Mouse (Mus musculus): ENCODE measurements around the gene Fam129b.

Fam129b gene

DNA sequence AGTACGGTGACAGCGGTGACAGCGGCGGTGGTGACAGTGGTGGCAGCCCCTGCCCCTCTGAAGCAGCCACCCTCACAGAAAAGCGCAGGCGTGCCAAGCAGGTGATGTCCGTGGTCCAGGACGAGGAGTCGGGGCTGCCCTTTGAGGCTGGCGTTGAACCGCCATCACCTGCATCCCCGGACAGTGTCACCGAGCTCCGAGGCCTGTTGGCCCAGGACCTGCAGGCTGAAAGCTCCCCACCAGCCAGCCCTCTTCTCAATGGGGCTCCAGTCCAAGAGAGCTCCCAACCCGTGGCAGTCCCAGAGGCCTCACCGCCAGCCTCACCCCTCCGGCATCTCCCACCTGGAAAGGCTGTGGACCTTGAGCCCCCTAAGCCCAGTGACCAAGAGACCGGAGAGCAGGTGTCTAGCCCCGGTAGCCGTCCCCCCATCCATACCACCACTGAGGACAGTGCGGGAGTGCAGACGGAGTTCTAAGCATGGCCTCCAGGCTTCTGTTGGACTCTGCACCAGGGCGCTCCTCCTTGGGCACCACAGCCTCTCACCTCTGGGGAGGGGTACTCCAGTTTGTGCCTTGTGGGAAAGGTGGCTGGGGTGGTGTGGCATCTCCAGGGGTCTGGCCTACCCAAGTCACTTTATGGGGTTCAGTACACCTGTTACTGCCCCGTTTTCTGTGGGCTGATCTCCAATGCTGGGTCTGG lies 47.8 kb downstream of the Fam129b start:
- no peak for DNase-seq (ENCODE audit: low read depth, low spot score)

DNA sequence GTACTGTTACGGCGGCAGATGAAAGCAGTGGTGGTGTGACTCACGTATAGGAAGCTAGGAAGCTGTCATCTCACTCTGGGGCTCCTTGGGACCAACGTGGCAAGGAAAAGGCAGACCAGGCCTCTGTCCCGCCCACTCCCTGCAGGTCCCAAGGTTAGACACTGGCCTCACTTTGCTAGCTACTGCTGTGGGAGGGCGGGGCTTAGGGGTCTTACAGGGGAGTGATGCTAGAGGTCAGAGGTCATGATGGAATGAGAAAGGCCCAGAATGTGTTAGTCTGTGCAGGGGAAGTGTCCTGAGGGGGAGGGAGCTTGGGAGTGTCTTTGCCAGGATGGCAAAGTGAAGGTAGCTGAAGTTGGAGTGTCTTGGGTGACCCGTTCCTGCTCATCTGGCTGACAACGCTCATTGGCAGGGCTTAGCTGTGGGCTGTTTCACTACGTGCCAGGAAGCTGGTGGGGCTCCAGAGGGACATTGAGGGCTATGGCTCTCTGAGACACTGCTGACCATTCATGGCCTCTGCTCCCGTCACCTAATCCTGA lies 48.5 kb downstream of the Fam129b start:
- DNase-seq (ENCODE audit: low read depth, low spot score), result no peak

DNA sequence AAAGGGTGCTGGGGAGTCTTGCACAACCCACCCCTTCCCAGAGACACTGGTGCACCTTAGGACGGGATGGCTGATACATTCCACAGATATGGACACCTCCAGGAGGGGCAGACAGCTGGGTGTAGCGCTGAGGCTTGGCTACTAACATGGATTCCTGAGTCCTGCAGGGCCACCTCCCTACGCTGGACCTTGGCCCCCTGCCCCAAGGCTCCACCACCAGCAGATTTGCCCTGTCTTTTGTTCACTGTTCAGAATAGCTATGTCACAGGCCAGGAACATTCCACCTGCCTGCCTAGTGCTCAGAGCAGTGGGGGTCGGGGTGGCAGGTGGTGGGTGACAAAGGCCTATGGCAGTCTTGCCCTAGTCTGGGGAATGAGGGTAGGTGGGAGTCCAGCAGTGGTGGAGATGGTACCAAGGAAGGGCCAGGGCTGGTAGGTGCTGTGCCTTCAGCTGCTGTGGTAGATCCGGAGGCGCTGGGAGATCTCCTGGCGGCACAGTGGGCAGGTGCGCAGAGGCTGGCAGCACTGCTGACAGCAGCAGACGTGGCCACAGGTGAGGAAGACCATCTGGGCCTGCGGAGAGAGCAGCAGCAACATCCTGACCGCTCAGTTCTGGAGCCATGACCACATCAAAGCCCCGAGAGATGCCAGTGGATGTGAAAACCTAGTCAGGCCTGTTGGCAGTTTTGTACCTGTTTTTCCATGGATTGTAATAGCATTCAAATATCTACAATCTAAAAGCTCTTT lies 50.6 kb downstream of the Fam129b start:
- DNase-seq (ENCODE audit: low read depth, low spot score), result no peak

DNA sequence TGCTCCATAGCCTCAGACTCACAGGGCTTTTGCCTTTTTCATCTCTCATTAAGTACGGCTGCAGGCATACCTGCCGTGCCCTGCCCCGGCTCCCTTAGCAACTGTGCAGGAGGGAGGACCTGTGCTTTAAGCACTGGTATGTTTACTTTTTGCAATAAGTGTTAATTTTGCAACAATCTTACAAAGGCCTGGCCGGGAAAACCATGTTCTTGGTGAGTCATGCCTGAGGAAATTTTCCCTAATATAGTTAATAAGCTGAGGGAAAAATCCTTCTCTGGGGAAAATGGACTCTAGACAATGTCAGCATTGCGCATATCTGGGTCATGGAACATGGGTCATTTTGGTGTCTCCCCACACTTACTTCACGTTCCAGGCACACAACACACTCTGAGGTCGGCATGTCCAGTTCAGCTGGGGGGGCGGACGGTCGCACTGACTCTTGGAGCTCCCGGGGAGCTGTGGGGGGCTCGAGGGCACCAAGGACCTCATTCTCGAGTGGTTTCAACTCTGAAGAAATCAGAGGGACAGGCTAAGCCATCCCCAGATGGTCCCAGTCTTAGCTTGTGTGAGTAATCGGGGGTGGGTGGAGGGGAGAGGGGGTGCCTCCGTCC lies 51.8 kb downstream of the Fam129b start:
- no peak for DNase-seq (ENCODE audit: low read depth, low spot score)

DNA sequence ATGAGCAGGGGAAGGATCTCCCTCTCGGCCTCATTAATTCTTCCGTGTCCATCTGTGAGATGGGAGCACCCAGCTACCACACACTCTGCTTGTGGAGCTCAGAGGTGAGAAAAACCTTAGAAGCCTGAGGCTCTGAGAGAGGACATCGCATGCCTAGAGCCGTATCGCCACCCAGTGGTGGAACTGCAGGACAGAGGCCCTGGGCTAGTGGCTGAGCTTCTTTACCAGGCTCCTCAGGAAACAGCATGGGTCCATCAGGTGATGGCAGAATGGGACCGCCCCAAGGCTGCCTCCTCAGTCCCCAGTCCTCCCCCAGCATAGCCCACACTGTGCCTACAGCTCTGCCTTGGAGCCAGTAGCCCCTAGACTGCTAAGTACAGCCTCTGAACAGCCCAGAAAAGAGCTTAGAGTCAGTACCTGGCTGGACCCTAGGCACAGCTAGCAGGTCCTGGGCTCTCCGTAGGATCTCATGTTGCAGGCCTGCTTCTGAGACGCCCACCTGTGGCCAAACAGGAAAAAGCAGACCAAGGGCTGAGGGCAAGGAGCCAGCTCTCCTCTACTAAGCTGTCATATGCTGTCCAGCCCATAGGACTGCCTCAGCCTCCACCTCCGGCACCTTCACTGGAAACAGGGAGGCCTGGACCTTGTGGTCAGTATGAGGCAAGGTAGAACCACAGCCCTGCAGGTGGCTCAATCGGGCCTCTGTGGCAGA lies 52.5 kb downstream of the Fam129b start:
- peak; percentile 65 for DNase-seq (ENCODE audit: low read depth, low spot score)

DNA sequence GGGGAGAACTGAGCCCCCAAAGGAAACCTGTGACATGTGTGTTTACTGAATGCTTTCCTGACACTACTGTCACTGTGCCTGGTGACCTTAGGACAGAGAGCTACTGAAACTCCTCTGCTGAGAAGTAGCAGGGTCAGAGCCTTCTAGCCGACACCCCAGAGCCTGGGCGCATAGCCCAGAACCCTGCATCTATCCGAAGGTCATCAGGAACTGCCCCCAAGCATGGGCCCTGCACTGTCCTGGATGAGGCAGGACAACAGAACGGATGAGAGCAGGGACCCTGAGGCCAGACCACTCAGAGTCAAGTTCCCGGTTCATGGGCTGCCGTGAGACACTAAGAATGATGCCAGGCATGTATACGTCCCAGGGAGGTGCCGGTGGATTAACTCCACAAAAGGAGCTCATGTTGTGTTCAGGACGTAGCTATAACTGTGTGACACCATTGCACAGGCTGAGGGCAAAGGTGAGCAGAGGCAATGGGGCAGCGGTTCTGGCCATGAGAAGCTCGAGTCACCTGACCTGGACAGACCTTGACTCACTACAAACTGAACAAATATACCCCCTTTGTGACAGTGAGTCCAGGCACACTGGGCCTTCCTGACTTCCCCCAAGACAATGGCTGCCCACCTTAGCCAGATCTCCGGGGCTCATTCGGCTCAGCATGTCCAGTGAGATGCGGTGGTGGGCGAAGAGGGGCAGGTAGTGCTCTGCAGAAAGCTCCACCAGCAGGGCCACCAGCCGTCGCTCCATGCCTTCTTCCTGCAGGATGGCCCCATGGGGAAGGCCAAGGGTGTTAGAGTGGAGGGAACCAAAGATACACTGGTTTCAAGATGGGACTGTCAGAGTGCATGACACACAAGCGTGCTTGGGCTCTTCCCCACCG lies 53.3 kb downstream of the Fam129b start:
- no peak for DNase-seq (ENCODE audit: low read depth, low spot score)

DNA sequence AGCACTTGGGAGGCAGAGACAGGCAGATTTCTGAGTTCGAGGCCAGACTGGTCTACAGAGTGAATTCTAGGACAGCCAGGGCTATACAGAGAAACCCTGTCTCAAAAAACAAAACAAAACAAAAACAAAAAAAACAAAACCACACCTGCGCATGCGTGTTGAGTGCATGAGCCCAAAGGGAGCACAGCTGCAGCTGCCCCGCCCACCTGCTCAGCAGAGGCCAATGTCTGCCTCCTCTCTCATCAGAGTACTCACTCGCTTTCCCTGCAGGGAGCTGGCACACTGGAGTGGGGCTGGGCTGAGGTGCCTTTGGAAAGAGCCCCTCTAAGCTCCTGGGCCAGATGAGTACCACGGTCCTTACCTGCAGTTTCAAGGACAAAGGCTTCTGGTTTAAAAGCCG lies 55.8 kb downstream of the Fam129b start:
- peak; percentile 79 for DNase-seq (ENCODE audit: low read depth, low spot score)

DNA sequence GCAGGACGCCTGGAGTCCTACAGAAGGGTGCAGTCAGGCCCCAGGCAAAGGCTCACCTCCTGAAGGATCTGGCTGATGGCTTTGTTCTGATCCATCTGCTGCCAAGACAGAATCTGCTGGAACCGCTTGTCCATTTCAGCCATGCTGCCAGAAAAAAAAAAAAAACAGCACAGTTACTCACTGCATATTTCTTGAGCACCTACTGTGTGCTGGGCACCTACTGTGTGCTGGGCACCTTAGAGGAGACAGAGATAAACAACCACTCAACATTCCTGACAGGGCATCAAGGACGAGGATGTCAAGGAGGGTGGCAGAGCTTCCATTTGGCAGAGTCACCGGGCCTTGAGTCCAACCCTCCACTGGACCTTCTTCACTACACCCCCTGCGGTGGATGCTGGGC lies 62.8 kb downstream of the Fam129b start:
- DNase-seq (ENCODE audit: low read depth, low spot score), result no peak

DNA sequence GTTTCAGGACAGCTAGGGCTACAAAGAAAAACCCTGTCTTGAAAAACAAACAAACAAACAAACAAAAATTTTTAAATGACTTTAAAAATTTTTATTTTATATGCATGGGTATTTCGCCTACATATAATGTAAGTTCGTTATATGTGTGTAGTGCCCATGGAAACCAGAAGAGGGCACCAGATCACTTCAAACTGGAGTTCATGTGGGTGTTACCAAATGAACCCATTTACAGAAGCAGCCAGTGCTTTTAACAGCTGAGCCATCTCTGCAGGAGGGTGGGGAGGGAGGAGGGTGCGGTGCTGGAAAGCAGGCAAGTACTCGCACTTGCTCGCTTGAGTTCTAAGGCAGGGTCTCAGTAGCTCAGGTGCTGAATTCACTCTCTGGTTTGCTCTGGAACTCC lies 63.5 kb downstream of the Fam129b start:
- DNase-seq (ENCODE audit: low read depth, low spot score), result peak; percentile 79

DNA sequence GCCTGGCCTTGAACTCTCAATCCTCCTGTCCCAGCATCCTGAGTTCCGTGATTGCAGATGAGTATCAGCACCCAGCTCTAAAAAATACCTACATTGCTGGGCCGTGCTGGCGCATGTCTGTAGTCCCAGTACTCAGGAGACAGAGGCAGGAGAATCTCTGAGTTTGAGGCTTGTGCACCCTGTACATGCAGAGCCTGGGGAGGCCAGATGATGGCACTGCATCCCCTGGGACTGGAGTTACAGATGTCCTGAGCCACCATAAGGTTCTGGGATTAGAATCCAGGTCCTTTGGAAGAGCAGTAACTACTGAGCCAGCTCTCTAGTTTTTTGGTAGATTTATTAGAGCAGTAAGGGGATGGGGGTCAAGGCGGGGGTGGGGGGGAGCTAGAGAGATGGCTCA lies 64.6 kb downstream of the Fam129b start:
- no peak for DNase-seq (ENCODE audit: low read depth, low spot score)

DNA sequence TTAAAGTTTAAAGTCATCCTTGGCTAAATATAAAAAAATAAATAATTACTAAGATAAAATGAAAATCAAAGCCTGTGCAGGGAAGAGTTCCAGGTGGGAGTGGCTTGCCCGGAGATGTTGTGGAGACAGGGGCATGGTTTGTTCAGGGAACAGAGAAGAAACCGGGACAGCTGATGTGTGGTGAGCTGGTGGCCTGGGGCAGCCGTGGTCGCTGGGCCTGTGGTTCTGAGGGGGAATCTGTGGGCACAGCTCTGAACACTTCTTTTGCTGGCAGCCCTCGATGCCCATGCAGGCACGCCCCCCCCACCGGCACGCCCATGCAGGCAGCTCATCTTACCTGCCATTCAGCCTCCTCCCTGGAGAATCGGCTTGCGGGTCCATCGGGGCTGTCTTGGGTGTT lies 71.5 kb downstream of the Fam129b start:
- no peak for DNase-seq (ENCODE audit: low read depth, low spot score)

DNA sequence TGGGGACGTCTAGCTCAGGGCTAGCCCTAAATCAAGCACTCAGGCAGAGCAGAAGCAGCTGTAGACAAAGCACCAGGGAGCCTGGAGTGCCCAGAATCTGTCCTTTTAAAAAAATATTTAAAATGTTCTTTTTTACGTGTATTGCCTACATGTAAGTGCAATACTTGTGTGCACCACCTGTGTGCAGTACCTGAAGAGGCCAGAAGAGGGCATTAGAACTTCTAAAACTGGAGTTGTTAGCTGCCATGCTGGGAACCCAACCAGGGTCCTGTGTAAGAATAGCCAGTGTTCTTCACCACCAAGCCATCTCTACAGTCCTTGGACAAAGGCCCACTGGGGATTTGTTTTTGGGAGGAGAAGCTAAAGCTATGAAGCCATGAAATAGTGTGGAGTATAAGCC lies 78.7 kb downstream of the Fam129b start:
- no peak for DNase-seq (ENCODE audit: low read depth, low spot score)

DNA sequence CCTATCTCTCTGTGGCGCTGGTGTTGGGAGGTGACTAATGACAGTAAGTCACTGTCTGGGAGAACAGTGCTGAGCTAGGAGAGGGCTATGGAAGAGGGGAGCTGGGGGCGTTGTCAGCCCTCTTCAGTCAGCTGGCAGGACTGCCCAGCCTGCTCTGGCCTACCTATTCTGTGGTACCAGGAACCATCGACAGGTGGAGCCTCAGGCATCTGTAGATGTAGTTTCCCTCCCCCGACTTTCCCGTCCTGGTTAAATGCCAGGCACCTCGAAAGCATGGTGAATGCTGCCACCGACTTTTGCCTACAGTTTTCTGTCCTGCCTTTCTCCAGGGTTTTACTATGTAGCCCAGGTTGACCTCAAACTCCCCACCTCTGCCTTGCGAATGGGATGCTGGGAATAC lies 81.4 kb downstream of the Fam129b start:
- DNase-seq (ENCODE audit: low read depth, low spot score), result peak; percentile 36

DNA sequence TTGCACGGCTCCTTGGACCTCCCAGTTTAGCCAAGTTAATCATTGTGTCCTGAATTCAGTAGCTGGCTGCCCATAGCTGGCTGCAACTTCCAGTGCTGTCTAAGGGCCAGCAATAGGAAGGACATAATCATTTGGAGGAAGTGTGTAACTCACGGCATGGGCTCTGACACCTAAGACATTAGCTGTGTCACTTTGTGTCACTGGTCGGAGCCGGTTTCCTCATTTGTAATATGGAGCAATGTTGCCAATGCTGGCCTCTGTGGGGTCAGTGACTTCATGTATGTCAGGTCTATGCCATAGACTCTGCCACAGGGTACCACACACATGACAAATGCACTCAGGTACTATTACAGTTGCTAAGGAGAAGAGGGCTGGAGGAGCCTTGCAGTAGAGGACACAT lies 84.4 kb downstream of the Fam129b start:
- no peak for DNase-seq (ENCODE audit: low read depth, low spot score)

DNA sequence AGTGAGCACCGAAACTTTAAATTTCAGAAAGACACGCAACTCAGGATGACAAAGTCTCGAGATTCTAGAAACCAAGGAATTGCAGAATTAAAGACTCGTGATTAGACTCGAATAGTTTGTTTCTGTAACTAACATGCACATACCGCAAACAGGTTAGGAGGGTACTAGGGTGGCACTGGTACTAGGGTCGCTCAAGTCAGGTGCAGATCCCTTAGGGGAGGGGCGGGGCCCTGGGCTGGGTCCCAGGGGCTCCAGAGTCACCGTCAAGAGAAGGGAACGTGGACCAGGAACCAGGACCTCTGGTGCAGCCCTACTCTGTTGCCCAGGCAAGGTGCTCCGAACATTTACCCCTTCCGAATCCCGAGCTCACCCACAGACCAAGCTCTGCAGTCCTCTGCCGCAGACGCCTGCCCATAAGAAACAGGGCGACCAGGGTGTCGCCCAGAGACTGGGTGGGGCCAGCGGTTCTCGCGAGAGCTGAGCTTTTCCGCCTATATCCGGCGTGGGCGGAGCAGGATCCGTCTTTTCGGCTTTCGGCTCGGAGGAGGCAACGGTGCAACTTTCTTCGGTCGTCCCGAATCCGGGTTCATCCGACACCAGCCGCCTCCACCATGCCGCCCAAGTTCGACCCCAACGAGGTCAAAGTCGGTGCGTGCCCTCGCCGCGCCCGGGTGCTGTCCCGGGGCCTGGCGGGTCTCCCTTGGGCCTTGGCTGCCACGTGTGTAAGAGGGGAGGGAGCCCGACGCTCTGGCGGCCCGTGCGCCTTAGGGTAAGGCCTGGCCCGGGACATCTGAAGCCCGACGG lies 85.5 kb downstream of the Fam129b start, which contains the start of the genes Rpl12 and Lrsam1:
Rpl12 (plus strand) TSS at position 368 of the 804 bp plus-strand sequence.
Lrsam1 (minus strand) TSS at position 423 of the 804 bp plus-strand sequence.
- DNase-seq (ENCODE audit: low read depth, low spot score), result peak; percentile 95

DNA sequence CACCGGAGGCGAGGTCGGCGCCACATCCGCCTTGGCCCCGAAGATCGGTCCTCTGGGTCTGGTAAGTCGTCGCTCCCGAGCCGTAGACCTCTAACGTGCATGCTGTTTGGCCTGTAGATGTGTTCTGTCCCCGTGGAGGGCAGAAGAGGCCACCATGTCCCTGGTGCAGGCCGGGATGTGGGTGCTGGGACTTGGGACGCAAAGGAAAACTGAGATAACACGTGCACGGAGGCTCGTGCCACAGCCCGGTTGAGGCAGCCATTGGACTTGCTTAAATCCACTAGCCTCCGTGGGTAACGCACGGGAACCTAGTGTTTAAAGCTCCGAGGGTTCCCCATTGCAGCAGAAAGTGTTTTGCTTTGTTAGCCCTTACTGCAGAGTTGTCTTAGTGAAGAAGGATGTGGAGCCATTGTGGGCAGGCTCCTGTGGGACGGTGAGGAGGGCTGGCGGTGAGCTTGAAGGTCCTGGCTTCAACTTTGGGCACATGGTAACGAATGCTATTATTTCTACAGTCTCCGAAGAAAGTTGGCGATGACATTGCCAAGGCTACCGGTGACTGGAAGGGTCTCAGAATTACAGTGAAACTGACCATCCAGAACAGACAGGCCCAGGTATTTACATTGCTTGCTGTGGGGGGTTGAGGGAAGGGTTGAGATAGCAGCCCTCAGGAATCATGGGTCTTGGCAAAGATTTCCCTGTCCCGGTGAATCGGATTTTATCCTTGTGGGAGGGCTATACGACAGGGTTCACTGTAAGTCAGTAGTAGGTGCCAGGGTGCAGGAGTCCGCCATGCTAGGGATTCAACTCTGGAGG lies 86.4 kb downstream of the Fam129b start:
- DNase-seq (ENCODE audit: low read depth, low spot score), result no peak

DNA sequence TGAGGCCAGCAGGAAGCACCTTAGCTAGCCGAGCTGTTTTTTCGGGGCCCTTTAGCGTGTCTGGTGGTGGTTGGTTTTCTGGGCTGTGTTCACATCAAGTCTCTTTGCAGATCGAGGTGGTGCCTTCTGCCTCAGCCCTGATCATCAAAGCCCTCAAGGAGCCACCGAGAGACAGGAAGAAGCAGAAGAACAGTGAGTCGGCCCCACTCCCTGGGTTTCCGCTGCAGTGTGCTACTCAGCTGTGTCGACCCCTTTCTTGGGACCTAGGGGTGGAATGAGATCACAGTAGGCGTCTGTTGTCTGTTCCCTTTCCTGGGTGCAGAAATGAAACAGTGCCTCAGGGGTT lies 86.9 kb downstream of the Fam129b start:
- DNase-seq (ENCODE audit: low read depth, low spot score), result peak; percentile 45

DNA sequence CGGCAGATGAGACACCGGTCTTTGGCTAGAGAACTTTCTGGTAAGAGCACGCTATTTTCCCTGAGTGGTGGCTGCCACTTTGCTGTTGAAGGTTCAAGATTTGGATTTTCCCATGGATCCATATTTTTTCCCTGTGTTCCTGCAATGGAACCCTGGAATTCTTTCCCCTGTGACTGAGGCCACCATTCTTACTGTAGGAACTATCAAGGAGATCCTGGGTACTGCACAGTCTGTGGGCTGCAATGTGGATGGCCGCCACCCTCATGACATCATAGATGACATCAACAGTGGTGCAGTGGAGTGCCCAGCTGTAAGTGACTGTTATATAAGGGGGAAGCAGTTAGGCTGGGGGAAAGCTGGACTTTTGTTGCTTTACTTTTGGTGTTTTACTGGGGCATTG lies 87.6 kb downstream of the Fam129b start:
- peak; percentile 17 for DNase-seq (ENCODE audit: low read depth, low spot score)

DNA sequence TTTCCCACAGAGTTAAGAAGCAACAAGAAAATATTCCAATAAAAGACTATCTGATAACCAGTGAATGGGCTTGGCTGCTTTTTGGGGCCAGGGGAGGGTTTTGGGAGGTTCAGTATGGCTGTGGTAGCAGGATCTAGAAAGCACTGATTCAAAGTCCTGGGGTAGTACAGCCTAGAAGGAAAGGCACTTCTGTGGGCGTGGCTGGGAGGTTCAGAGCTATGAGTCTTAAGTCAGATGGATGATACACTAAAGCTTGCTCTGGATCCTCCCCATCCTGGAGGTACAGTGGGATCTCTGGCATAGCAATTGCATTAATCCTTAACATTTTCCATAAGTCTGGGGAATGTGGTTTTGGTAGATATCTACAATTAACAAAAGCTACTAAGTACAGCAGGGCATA lies 88.1 kb downstream of the Fam129b start:
- peak; percentile 24 for DNase-seq (ENCODE audit: low read depth, low spot score)
